Mouse (Mus musculus) ovary, postnatal 10 days (tissue): ENCODE measurements around the gene Gm49378.

Experiments used
- DNase-seq: peaks from one replicate; pipeline ENCODE4 v3.0.0; 2022; ENCODE audit warnings: low spot score

Gm49378 gene

GRCm38 (mm10) chr14:55637795-55638194 is at the start of gene Gm49378:
Gene Gm49378, minus strand, starts transcription at chr14:55637895.
- DNase-seq: no peak

GRCm38 (mm10) chr14:55682118-55682493 is 44.4 kb upstream of the Gm49378 start:
- DNase-seq: no peak

- peak; percentile 84 for DNase-seq
Observed at GRCm38 (mm10) chr14:55681160-55682117, 43.7 kb upstream of the Gm49378 start, which contains the start of gene Tinf2. Gene Tinf2, minus strand, starts transcription at chr14:55681820.

GRCm38 (mm10) chr14:55677615-55678014 is 39.9 kb upstream of the Gm49378 start:
- no peak for DNase-seq

GRCm38 (mm10) chr14:55672741-55673060 is 35.0 kb upstream of the Gm49378 start:
- no peak for DNase-seq

GRCm38 (mm10) chr14:55671833-55672740 is 34.4 kb upstream of the Gm49378 start, which contains the start of the genes Gmpr2 and Nedd8:
Gene Gmpr2, plus strand, starts transcription at chr14:55671941.
Gene Nedd8, minus strand, starts transcription at chr14:55672124.
- peak; percentile 86 for DNase-seq

- no peak for DNase-seq
Observed at GRCm38 (mm10) chr14:55671486-55671832, 33.8 kb upstream of the Gm49378 start.

GRCm38 (mm10) chr14:55660636-55661035 is 22.9 kb upstream of the Gm49378 start:
- DNase-seq: no peak

GRCm38 (mm10) chr14:55659960-55660573 is 22.4 kb upstream of the Gm49378 start, which contains the start of gene Mdp1:
Gene Mdp1, minus strand, starts transcription at chr14:55660508.
- peak; percentile 41 for DNase-seq

- no peak for DNase-seq
Observed at GRCm38 (mm10) chr14:55658011-55658410, 20.3 kb upstream of the Gm49378 start.

- no peak for DNase-seq
Observed at GRCm38 (mm10) chr14:55656935-55657334, 19.2 kb upstream of the Gm49378 start.

GRCm38 (mm10) chr14:55651528-55651927 is 13.8 kb upstream of the Gm49378 start:
- no peak for DNase-seq

GRCm38 (mm10) chr14:55649884-55650283 is 12.2 kb upstream of the Gm49378 start, which contains the start of gene Tssk4:
Gene Tssk4, plus strand, starts transcription at chr14:55650184.
- no peak for DNase-seq

- DNase-seq: no peak
Observed at GRCm38 (mm10) chr14:55644261-55644888, 6.7 kb upstream of the Gm49378 start.

GRCm38 (mm10) chr14:55643060-55643907 is 5.6 kb upstream of the Gm49378 start, which contains the start of gene Tm9sf1:
Gene Tm9sf1, minus strand, starts transcription at chr14:55643806.
- DNase-seq: peak; percentile 93

GRCm38 (mm10) chr14:55642679-55643059 is 5.0 kb upstream of the Gm49378 start:
- no peak for DNase-seq

GRCm38 (mm10) chr14:55641291-55641690 is 3.6 kb upstream of the Gm49378 start:
- DNase-seq: no peak

- DNase-seq: no peak
Observed at GRCm38 (mm10) chr14:55640816-55641215, 3.1 kb upstream of the Gm49378 start.

GRCm38 (mm10) chr14:55635523-55636007 is 2.1 kb downstream of the Gm49378 start, which contains the start of gene Ipo4:
Gene Ipo4, minus strand, starts transcription at chr14:55635957.
- DNase-seq: peak; percentile 33

GRCm38 (mm10) chr14:55634874-55635522 is 2.7 kb downstream of the Gm49378 start:
- DNase-seq: no peak
